Comparison of ENCODE assay signal across 9 mouse cellular contexts in genomic region chr7:24499856-24500577, GRCm38 (mm10). TPM values are rescaled to one million over a fixed set of nuclear protein-coding genes. Genes with fewer than 3 reads are reported as not detected.
DNase-seq lines count a peak whose midpoint lies in the region; ATAC-seq and TF ChIP-seq lines count a peak whose summit lies in the region.
"Had no signal": no experiment of that assay in that cellular context is flagged by ENCODE, and none has a peak within 500 bp of the region (broad histone marks: within the 10 kb centered on the region; RNA-seq: fewer than 3 reads in every experiment).

No protein-coding gene starts in this region.

- peak overlapping the region; percentile 4; the same call in 1 of the 2 replicates for H3K9ac ChIP-seq in lung, embryonic 14.5 days
- H3K9ac ChIP-seq in hindbrain, embryonic 12.5 days = 0 out of 2 replicates have a peak overlapping the region, but pooled peaks have one; percentile 38
- H3K9ac ChIP-seq in limb, embryonic 15.5 days = no peak overlapping the region; the same call in 1 of the 2 replicates
- H3K9ac ChIP-seq in stomach, embryonic 16.5 days (ENCODE audit: low read length) = peak overlapping the region; percentile 61

- no peak overlapping the region for H3K27ac ChIP-seq in lung, embryonic 14.5 days (ENCODE audit: low read depth)
- H3K27ac ChIP-seq in hindbrain, embryonic 12.5 days = no peak overlapping the region
- no peak overlapping the region for H3K27ac ChIP-seq in limb, embryonic 15.5 days
- H3K27ac ChIP-seq in stomach, embryonic 16.5 days (ENCODE audit: low read length) = no peak overlapping the region

- H3K36me3 ChIP-seq in lung, embryonic 14.5 days (ENCODE audit: insufficient read depth) = no peaks in the 10 kb centered on the region
- peaks cover 38% of the 10 kb centered on the region for H3K36me3 ChIP-seq in hindbrain, embryonic 12.5 days
- H3K36me3 ChIP-seq in limb, embryonic 15.5 days = no peaks in the 10 kb centered on the region
- no peaks in the 10 kb centered on the region for H3K36me3 ChIP-seq in stomach, embryonic 16.5 days (ENCODE audit: control insufficient read depth, insufficient read depth, low read length)

- peak overlapping the region; percentile 61 for H3K4me2 ChIP-seq in lung, embryonic 14.5 days
- peak overlapping the region; percentile 41 for H3K4me2 ChIP-seq in hindbrain, embryonic 12.5 days (replicated peaks)
- peak overlapping the region; percentile 64 for H3K4me2 ChIP-seq in limb, embryonic 15.5 days
- peak overlapping the region; percentile 58 for H3K4me2 ChIP-seq in stomach, embryonic 16.5 days (ENCODE audit: low read depth, low read length)

- TF ChIP-seq CTCF in lung, embryonic 14.5 days (IDR thresholded peaks at IDR 0.05; ENCODE audit: low read depth) = no peak

- peaks cover 4% of the 10 kb centered on the region; the same call in 1 of the 2 replicates for H3K9me3 ChIP-seq in lung, embryonic 14.5 days (ENCODE audit: low read depth, low read length)
- H3K9me3 ChIP-seq in hindbrain, embryonic 12.5 days (replicated peaks) = no peaks in the 10 kb centered on the region
- H3K9me3 ChIP-seq in limb, embryonic 15.5 days = no peaks in the 10 kb centered on the region
- no peaks in the 10 kb centered on the region for H3K9me3 ChIP-seq in stomach, embryonic 16.5 days (replicated peaks; ENCODE audit: control insufficient read depth, low read length)

- peak; percentile 42 for DNase-seq in lung, embryonic 14.5 days
- DNase-seq in lung, postnatal 10 days = no peak
- DNase-seq in ovary, postnatal 14 days (ENCODE audit: low spot score) = no peak
- no peak for DNase-seq in frontal cortex, postnatal 25 days (ENCODE audit: low spot score in 2 of 2)
- DNase-seq in spleen, adult 12 weeks (ENCODE audit: low spot score) = no peak

- H3K27me3 ChIP-seq in lung, embryonic 14.5 days (ENCODE audit: insufficient read depth, low read length) = peaks cover 39% of the 10 kb centered on the region
- H3K27me3 ChIP-seq in hindbrain, embryonic 12.5 days = peaks cover 29% of the 10 kb centered on the region
- peaks cover 41% of the 10 kb centered on the region for H3K27me3 ChIP-seq in limb, embryonic 15.5 days
- peaks cover 22% of the 10 kb centered on the region for H3K27me3 ChIP-seq in stomach, embryonic 16.5 days (ENCODE audit: control insufficient read depth, insufficient read depth, low read length)

- ATAC-seq in lung, embryonic 14.5 days (ENCODE audit: insufficient read depth) = peak; percentile 53
- ATAC-seq in hindbrain, embryonic 12.5 days (ENCODE audit: low FRiP score) = no peak; the same call in 1 of the 2 replicates
- ATAC-seq in limb, embryonic 15.5 days (ENCODE audit: insufficient number of reproducible peaks, low FRiP score, low TSS enrichment, low read depth) = 0 out of 2 replicates have a peak, but pooled peaks have one; percentile 50
- peak; percentile 41; the same call in 1 of the 2 replicates for ATAC-seq in stomach, embryonic 16.5 days (ENCODE audit: insufficient read depth, low FRiP score)

- 9% methylated on average over 43 of the region's 43 CpGs for WGBS in lung, embryonic 14.5 days
- WGBS in hindbrain, embryonic 12.5 days = 14% methylated on average over 43 of the region's 43 CpGs
- 10% methylated on average over 43 of the region's 43 CpGs for WGBS in limb, embryonic 15.5 days
- 9% methylated on average over 43 of the region's 43 CpGs for WGBS in stomach, embryonic 16.5 days

- no peaks in the 10 kb centered on the region for H3K4me1 ChIP-seq in lung, embryonic 14.5 days (ENCODE audit: insufficient read depth)
- peaks cover 26% of the 10 kb centered on the region for H3K4me1 ChIP-seq in hindbrain, embryonic 12.5 days
- H3K4me1 ChIP-seq in limb, embryonic 15.5 days = peaks cover 20% of the 10 kb centered on the region
- peaks cover 12% of the 10 kb centered on the region for H3K4me1 ChIP-seq in stomach, embryonic 16.5 days (ENCODE audit: control insufficient read depth, insufficient read depth, low read length)

- peak overlapping the region; percentile 35 for H3K4me3 ChIP-seq in lung, embryonic 14.5 days (ENCODE audit: low read depth, low read length)
- H3K4me3 ChIP-seq in hindbrain, embryonic 12.5 days = peak overlapping the region; percentile 17; the same call in 1 of the 2 replicates
- peak overlapping the region; percentile 32 for H3K4me3 ChIP-seq in limb, embryonic 15.5 days
- H3K4me3 ChIP-seq in stomach, embryonic 16.5 days (replicated peaks; ENCODE audit: low read length) = peak overlapping the region; percentile 38

RNA-seq across cellular contexts. Expression of gene Zfp428, which starts 6.8 kb away (rescaled TPM):
- 36.2 and 37.7 TPM in 2 replicates for polyA plus RNA-seq in lung, embryonic 14.5 days (2014; fragmentation: Nextera tagmentation; extraction: Ambion mirVana)
- 155 and 160 TPM in 2 replicates for polyA plus RNA-seq in hindbrain, embryonic 12.5 days (2016; fragmentation: Nextera tagmentation; extraction: Ambion mirVana)
- 40.8 and 44.3 TPM in 2 replicates for polyA plus RNA-seq in limb, embryonic 15.5 days (2015; fragmentation: Nextera tagmentation; extraction: Ambion mirVana)
- 22.3 and 24.6 TPM in 2 replicates for polyA plus RNA-seq in stomach, embryonic 16.5 days (2015; fragmentation: Nextera tagmentation; extraction: Ambion mirVana)

RNA-seq across cellular contexts. Expression of gene AC161166.1, which starts 12.2 kb away (rescaled TPM):
- polyA plus RNA-seq in lung, embryonic 14.5 days (2014; fragmentation: Nextera tagmentation; extraction: Ambion mirVana) = 0.32 and 0.47 TPM in 2 replicates
- 1.9 TPM in 2 replicates for polyA plus RNA-seq in hindbrain, embryonic 12.5 days (2016; fragmentation: Nextera tagmentation; extraction: Ambion mirVana)
- polyA plus RNA-seq in limb, embryonic 15.5 days (2015; fragmentation: Nextera tagmentation; extraction: Ambion mirVana) = 0.32 TPM in 2 replicates
- 0.19 and 0.30 TPM in 2 replicates for polyA plus RNA-seq in stomach, embryonic 16.5 days (2015; fragmentation: Nextera tagmentation; extraction: Ambion mirVana)
- polyA plus RNA-seq: liver, embryonic 16.5 days had no signal

RNA-seq across cellular contexts. Expression of gene Cadm4, which starts 18.2 kb away (rescaled TPM):
- polyA plus RNA-seq in lung, embryonic 14.5 days (2014; fragmentation: Nextera tagmentation; extraction: Ambion mirVana) = 0.34 and 0.72 TPM in 2 replicates
- 41.3 and 42.3 TPM in 2 replicates for polyA plus RNA-seq in hindbrain, embryonic 12.5 days (2016; fragmentation: Nextera tagmentation; extraction: Ambion mirVana)
- 5.0 and 6.3 TPM in 2 replicates for polyA plus RNA-seq in limb, embryonic 15.5 days (2015; fragmentation: Nextera tagmentation; extraction: Ambion mirVana)
- 4.4 TPM in 2 replicates for polyA plus RNA-seq in stomach, embryonic 16.5 days (2015; fragmentation: Nextera tagmentation; extraction: Ambion mirVana)

RNA-seq across cellular contexts. Expression of gene Irgq, which starts 30.5 kb away (rescaled TPM):
- polyA plus RNA-seq in lung, embryonic 14.5 days (2014; fragmentation: Nextera tagmentation; extraction: Ambion mirVana) = 8.0 and 9.3 TPM in 2 replicates
- polyA plus RNA-seq in hindbrain, embryonic 12.5 days (2016; fragmentation: Nextera tagmentation; extraction: Ambion mirVana) = 29.0 and 34.1 TPM in 2 replicates
- polyA plus RNA-seq in limb, embryonic 15.5 days (2015; fragmentation: Nextera tagmentation; extraction: Ambion mirVana) = 8.2 and 8.3 TPM in 2 replicates
- polyA plus RNA-seq in stomach, embryonic 16.5 days (2015; fragmentation: Nextera tagmentation; extraction: Ambion mirVana) = 5.5 and 5.6 TPM in 2 replicates

RNA-seq across cellular contexts. Expression of gene Plaur, which starts 37.7 kb away (rescaled TPM):
- 18.1 and 20.2 TPM in 2 replicates for polyA plus RNA-seq in lung, embryonic 14.5 days (2014; fragmentation: Nextera tagmentation; extraction: Ambion mirVana)
- 0.59 and 0.95 TPM in 2 replicates for polyA plus RNA-seq in hindbrain, embryonic 12.5 days (2016; fragmentation: Nextera tagmentation; extraction: Ambion mirVana)
- polyA plus RNA-seq in limb, embryonic 15.5 days (2015; fragmentation: Nextera tagmentation; extraction: Ambion mirVana) = 8.1 and 10.1 TPM in 2 replicates
- 13.3 and 15.4 TPM in 2 replicates for polyA plus RNA-seq in stomach, embryonic 16.5 days (2015; fragmentation: Nextera tagmentation; extraction: Ambion mirVana)
